Mouse (Mus musculus): ENCODE results near the gene Foxj3. TPM values are rescaled to one million over a fixed set of nuclear protein-coding genes. Genes with fewer than 3 reads are reported as not detected.
"Not testable (repeated sequence)": the region's sequence is repeated elsewhere in the genome, so short reads cannot be mapped to it uniquely, and the experiment has no call there.

Gene Foxj3
- 16.5 and 19.1 TPM in 2 replicates for polyA plus RNA-seq (2012; rRNA removed)

DNA sequence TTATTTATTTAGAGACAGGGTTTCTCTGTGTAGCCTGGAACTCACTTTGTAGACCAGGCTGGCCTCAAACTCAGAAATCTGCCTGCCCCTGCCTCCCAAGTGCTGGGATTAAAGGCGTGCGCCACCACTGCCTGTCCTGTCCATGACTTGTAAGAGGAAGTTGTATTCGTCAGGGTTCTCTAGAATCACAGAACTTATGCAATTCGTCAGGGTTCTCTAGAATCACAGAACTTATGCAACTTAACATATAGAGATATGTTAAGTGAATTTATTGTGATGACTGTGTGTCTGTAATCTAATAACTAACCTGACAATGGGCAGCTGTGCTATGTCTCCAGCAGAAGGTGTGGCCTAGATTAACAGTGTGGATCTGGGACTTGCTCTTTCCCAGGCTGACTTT, at the start of gene Foxj3:
Gene Foxj3, plus strand, starts transcription at position 390 of the 400 bp plus-strand sequence.
- DNase-seq; H3K36me3 ChIP-seq (ENCODE audit: control insufficient read depth, insufficient read depth, low read length); H3K4me1 ChIP-seq (ENCODE audit: control insufficient read depth, insufficient read depth, low read length); H3K27ac ChIP-seq (ENCODE audit: insufficient read depth, low read depth, low read length); H3K27me3 ChIP-seq (replicated peaks; ENCODE audit: control insufficient read depth, insufficient read depth, low read length); H3K4me3 ChIP-seq (ENCODE audit: insufficient read depth, low read depth, low read length): not testable (repeated sequence)
- WGBS = 96% methylated on average over 4 of the region's 4 CpGs

DNA sequence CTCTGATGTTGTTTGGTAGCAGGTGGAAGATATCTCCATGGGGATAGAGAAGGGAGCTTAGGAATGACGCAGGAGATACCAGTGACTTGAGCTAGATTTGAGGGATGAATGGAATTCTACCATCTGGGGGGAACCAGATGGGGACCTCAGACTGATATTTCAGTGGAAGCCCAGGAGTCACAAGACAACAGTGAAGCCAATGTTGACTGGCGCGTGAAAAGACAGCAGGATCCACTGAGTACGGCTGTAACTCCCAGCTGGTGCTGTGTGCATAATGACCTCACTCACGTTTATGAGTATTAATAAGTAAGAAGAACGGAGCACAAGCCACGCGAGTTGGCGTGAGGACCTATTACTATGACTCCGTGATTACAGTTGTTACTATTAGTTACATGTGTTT, 47.1 kb upstream of the Foxj3 start:
- Histone ChIP-seq H3K4me3 (ENCODE audit: insufficient read depth, low read depth, low read length) (no peak overlapping the region), H3K36me3 (ENCODE audit: control insufficient read depth, insufficient read depth, low read length) (no peaks in the 10 kb centered on the region), H3K4me1 (ENCODE audit: control insufficient read depth, insufficient read depth, low read length) (no peaks in the 10 kb centered on the region), H3K27ac (ENCODE audit: insufficient read depth, low read depth, low read length) (no peak overlapping the region), H3K27me3 (replicated peaks; ENCODE audit: control insufficient read depth, insufficient read depth, low read length) (no peaks in the 10 kb centered on the region)
- no peak for DNase-seq
- 94% methylated on average over 10 of the region's 10 CpGs for WGBS
- TF ChIP-seq POLR2A (IDR thresholded peaks at IDR 0.05; ENCODE audit: low read depth, low read length) (no peak), CTCF (conservative IDR thresholded peaks at IDR 0.05; ENCODE audit: insufficient read depth, insufficient read length, low read depth, low read length) (no peak)

DNA sequence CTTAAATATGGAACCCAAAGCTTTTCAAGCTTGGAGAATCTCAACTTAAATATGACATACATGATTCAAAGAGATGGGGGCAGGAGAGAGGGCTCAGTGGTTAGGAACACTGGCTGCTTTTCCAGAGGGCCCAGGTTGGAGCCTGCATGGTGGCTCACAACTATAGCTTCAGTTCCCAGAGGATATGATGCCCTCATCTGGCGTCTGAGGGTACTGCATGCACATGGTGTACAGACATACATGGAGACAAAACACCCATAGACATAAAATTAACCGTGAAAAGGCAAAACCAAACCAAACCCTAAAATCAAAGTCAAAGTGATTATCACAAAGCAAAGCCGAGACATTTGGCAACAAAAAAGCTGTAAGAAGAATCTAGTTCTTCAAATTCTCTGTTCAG, 46.0 kb upstream of the Foxj3 start:
- no peaks in the 10 kb centered on the region for H3K4me1 ChIP-seq (ENCODE audit: control insufficient read depth, insufficient read depth, low read length)
- DNase-seq = peak; percentile 17
- no peak overlapping the region for H3K27ac ChIP-seq (ENCODE audit: insufficient read depth, low read depth, low read length)
- H3K36me3 ChIP-seq (ENCODE audit: control insufficient read depth, insufficient read depth, low read length) = no peaks in the 10 kb centered on the region
- 78% methylated on average over 3 of the region's 3 CpGs for WGBS
- H3K27me3 ChIP-seq (replicated peaks; ENCODE audit: control insufficient read depth, insufficient read depth, low read length) = no peaks in the 10 kb centered on the region
- no peak for TF ChIP-seq POLR2A (IDR thresholded peaks at IDR 0.05; ENCODE audit: low read depth, low read length)
- peak; percentile 29; the same call in 1 of the 2 replicates for TF ChIP-seq CTCF (conservative IDR thresholded peaks at IDR 0.05; ENCODE audit: insufficient read depth, insufficient read length, low read depth, low read length)
- H3K4me3 ChIP-seq (ENCODE audit: insufficient read depth, low read depth, low read length) = no peak overlapping the region

DNA sequence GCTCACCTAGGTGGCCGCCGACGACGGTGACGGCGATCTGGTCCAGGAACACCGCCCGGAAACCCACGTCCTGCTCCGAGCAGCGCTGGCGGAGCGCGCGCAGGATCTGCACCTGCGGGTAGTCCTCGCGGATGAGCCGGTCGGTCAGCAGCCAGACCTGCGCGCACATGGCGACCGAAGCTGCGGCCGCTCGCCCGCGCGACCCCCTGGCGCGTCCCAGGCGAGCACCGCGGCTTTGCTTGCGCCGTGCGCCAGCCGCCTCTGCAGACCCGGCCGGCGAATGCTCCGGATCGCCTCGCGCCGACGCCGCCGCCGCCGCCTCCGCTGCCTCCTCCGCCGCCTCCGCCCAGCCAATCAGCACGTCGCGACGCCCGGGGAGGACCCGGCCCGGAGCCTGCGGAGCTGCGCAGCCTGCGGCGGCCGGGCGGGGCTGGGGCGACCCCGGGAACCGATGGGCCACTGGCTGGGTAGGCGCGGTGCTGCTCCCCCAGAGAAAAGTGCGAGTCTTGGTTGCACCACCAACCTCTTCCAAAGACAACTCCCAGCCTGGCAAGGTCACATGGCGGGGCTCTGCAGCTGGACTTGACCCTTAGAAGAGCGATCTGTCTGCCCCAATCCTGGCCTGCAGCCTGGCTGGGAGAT, 44.4 kb upstream of the Foxj3 start, which contains the start of gene Rimkla:
Gene Rimkla, minus strand, starts transcription at position 338 of the 642 bp plus-strand sequence.
- 2% methylated on average over 77 of the region's 77 CpGs for WGBS
- Histone ChIP-seq H3K27me3 (replicated peaks; ENCODE audit: control insufficient read depth, insufficient read depth, low read length) (no peaks in the 10 kb centered on the region), H3K4me1 (ENCODE audit: control insufficient read depth, insufficient read depth, low read length) (no peaks in the 10 kb centered on the region), H3K27ac (ENCODE audit: insufficient read depth, low read depth, low read length) (no peak within 1 kb of the TSS), H3K36me3 (ENCODE audit: control insufficient read depth, insufficient read depth, low read length) (no peaks in the 10 kb centered on the region), H3K4me3 (ENCODE audit: insufficient read depth, low read depth, low read length) (peak within 1 kb of the TSS; percentile 65)
- TF ChIP-seq POLR2A (IDR thresholded peaks at IDR 0.05; ENCODE audit: low read depth, low read length) (no peak), CTCF (conservative IDR thresholded peaks at IDR 0.05; ENCODE audit: insufficient read depth, insufficient read length, low read depth, low read length) (no peak)
- peak; percentile 72 for DNase-seq

DNA sequence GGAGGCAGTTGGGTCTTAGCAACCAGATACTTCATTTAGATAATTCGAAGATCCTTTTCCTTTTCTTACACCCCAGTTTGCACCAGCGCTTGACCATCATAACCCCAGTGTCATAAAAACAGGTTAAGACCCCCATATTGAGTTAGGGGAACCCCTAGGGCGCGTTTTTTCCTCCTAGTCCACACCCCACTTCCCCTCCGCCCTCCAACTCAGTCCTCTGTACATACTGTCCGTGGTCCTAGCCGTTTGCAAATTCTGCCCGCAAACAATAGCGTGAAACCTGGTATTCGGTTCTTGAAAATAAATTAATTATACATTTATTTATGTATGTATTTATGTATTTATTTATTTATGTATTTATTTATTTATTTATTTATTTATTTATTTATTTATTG, 43.9 kb upstream of the Foxj3 start:
- H3K4me3 ChIP-seq (ENCODE audit: insufficient read depth, low read depth, low read length) = peak overlapping the region; percentile 65
- 65% methylated on average over 10 of the region's 10 CpGs for WGBS
- no peak for DNase-seq
- H3K27ac ChIP-seq (ENCODE audit: insufficient read depth, low read depth, low read length) = no peak overlapping the region
- H3K27me3 ChIP-seq (replicated peaks; ENCODE audit: control insufficient read depth, insufficient read depth, low read length) = no peaks in the 10 kb centered on the region
- TF ChIP-seq POLR2A (IDR thresholded peaks at IDR 0.05; ENCODE audit: low read depth, low read length) (no peak), CTCF (conservative IDR thresholded peaks at IDR 0.05; ENCODE audit: insufficient read depth, insufficient read length, low read depth, low read length) (no peak)
- no peaks in the 10 kb centered on the region for H3K36me3 ChIP-seq (ENCODE audit: control insufficient read depth, insufficient read depth, low read length)
- H3K4me1 ChIP-seq (ENCODE audit: control insufficient read depth, insufficient read depth, low read length) = no peaks in the 10 kb centered on the region

DNA sequence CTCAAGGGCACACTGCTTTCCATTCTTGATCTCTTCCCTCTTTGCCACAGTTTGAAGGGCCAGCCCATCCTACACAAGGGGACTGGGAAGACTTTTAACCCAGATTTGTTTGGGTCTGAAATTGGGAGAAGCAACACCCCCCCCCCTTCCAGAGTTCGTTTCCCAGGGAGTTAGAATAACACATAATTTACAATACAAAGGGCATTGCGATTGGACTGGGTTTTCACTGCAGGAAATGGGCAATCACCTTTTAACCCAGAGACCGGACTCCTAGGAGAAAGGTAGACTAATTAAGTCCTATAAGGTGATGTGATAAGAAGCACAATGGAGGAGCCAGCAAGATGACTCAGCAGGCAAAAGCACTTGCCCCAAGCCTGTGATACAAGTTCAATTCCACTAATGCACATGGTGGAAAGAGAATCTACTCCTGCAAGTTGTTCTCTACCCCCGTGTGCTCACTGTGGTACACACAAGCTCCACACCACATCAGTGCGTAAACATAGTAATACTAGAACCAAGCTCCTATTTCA, 38.4 kb upstream of the Foxj3 start:
- Histone ChIP-seq H3K36me3 (ENCODE audit: control insufficient read depth, insufficient read depth, low read length) (no peaks in the 10 kb centered on the region), H3K27me3 (replicated peaks; ENCODE audit: control insufficient read depth, insufficient read depth, low read length) (no peaks in the 10 kb centered on the region; the same call in 1 of the 2 replicates), H3K27ac (ENCODE audit: insufficient read depth, low read depth, low read length) (no peak overlapping the region), H3K4me1 (ENCODE audit: control insufficient read depth, insufficient read depth, low read length) (no peaks in the 10 kb centered on the region), H3K4me3 (ENCODE audit: insufficient read depth, low read depth, low read length) (no peak overlapping the region)
- DNase-seq = no peak
- 48% methylated on average over 5 of the region's 5 CpGs for WGBS
- no peak for TF ChIP-seq POLR2A (IDR thresholded peaks at IDR 0.05; ENCODE audit: low read depth, low read length)
- TF ChIP-seq CTCF (conservative IDR thresholded peaks at IDR 0.05; ENCODE audit: insufficient read depth, insufficient read length, low read depth, low read length) = no peak

DNA sequence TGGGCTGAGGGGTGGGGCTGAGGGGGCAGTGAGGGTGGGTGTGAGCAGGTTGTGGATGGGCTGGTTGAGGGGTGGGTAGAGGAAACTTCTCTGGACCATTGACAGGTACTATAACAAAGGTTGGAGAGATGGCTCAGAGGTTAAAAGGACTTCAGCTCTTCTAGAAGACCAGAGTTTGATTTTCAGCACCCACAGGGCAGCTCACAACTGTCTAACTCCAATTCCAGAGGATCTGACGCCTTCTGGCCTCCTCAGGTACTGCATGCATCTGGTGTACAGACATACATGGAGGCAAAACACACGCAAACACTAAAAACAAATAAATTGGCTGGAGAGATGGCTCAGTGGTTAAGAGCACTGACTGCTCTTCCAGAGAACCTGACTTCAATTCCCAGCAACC, 25.2 kb upstream of the Foxj3 start:
- no peak overlapping the region for H3K4me3 ChIP-seq (ENCODE audit: insufficient read depth, low read depth, low read length)
- TF ChIP-seq POLR2A (IDR thresholded peaks at IDR 0.05; ENCODE audit: low read depth, low read length) (no peak), CTCF (conservative IDR thresholded peaks at IDR 0.05; ENCODE audit: insufficient read depth, insufficient read length, low read depth, low read length) (no peak)
- H3K27ac ChIP-seq (ENCODE audit: insufficient read depth, low read depth, low read length) = no peak overlapping the region
- H3K36me3 ChIP-seq (ENCODE audit: control insufficient read depth, insufficient read depth, low read length) = no peaks in the 10 kb centered on the region
- no peaks in the 10 kb centered on the region for H3K4me1 ChIP-seq (ENCODE audit: control insufficient read depth, insufficient read depth, low read length)
- no peak for DNase-seq
- H3K27me3 ChIP-seq (replicated peaks; ENCODE audit: control insufficient read depth, insufficient read depth, low read length) = no peaks in the 10 kb centered on the region
- 81% methylated on average over 2 of the region's 2 CpGs for WGBS

Measured in kidney, adult 2 months (tissue).